Mouse (Mus musculus) MEL (cell line): ENCODE measurements at regions not wholly inside any gene's neighbourhood (a gene's known extent, or its start where the extent isn't known, plus 50 kb on each side); places are given as distances from the start of the nearest gene placed in this dataset.

Source experiments
- DNase-seq: peaks from one replicate; pipeline ENCODE4 v3.0.0; 2011; ENCODE audit warnings: low read depth, low spot score
- H3K27ac ChIP-seq: 2 replicates; pipeline ENCODE4 v1.5.1; 2012; ENCODE audit warnings: low read depth, mild to moderate bottlenecking, control low read depth, low read length, moderate library complexity; ENCODE audit not compliant: control insufficient read depth
- H3K27me3 ChIP-seq, 2 experiments: fragments of 150-350 bp in 1 of 2; sonication (generic) in 1 of 2; 2 replicates each; pipeline ENCODE4 v1.6.1; 2012; ENCODE audit warnings: low read length in 2 of 2, mild to moderate bottlenecking in 2 of 2, improper control_type of control experiment in 1 of 2, moderate library complexity in 1 of 2; ENCODE audit not compliant: insufficient read depth in 2 of 2, control insufficient read depth in 1 of 2
- H3K36me3 ChIP-seq, 2 experiments: 2 replicates each; pipeline ENCODE4 v1.6.1; 2012 to 2014; ENCODE audit warnings: low read length in 2 of 2, improper control_type of control experiment in 1 of 2, inconsistent platforms in 1 of 2, mild to moderate bottlenecking in 1 of 2; ENCODE audit not compliant: insufficient read depth in 2 of 2, control insufficient read depth in 1 of 2
- H3K4me1 ChIP-seq, 2 experiments: fragments of 150-350 bp in 1 of 2; sonication (generic) in 1 of 2; 2 replicates each; pipeline ENCODE4 v1.6.1; 2012; ENCODE audit warnings: low read length in 2 of 2, improper control_type of control experiment in 1 of 2, mild to moderate bottlenecking in 1 of 2; ENCODE audit not compliant: insufficient read depth in 2 of 2, control insufficient read depth in 1 of 2
- H3K4me3 ChIP-seq, 2 experiments: fragments of 150-350 bp in 1 of 2; sonication (generic) in 1 of 2; 2 replicates each; pipeline ENCODE4 v1.5.1; 2012; ENCODE audit warnings: low read depth in 2 of 2, low read length in 2 of 2, mild to moderate bottlenecking in 2 of 2, moderate library complexity in 2 of 2, control low read depth in 1 of 2, improper control_type of control experiment in 1 of 2; ENCODE audit not compliant: control insufficient read depth in 1 of 2, insufficient read depth in 1 of 2
- H3K79me2 ChIP-seq: 2 replicates; pipeline ENCODE4 v1.6.1; 2012; ENCODE audit warnings: mild to moderate bottlenecking, low read length, moderate library complexity; ENCODE audit not compliant: control insufficient read depth, poor library complexity, insufficient read depth
- H3K9ac ChIP-seq: 2 replicates; pipeline ENCODE4 v1.6.1; 2012; ENCODE audit warnings: low read depth, mild to moderate bottlenecking, control low read depth, low read length, moderate library complexity; ENCODE audit not compliant: control insufficient read depth, poor library complexity, severe bottlenecking
- H3K9me3 ChIP-seq: fragments of 150-350 bp; sonication (generic); replicated peaks from 2 replicates; pipeline ENCODE4 v1.6.1; 2012; ENCODE audit warnings: mild to moderate bottlenecking, low read length, improper control_type of control experiment, moderate library complexity; ENCODE audit not compliant: insufficient read depth
- CHD1 ChIP-seq: IDR thresholded peaks from 2 replicates; pipeline ENCODE4 v1.6.1; 2012; ENCODE audit warnings: low read depth, mild to moderate bottlenecking, inconsistent platforms, low read length, improper control_type of control experiment
- CHD2 ChIP-seq: IDR thresholded peaks from 2 replicates; pipeline ENCODE4 v1.6.1; 2011; ENCODE audit warnings: low read length, improper control_type of control experiment
- CTCF ChIP-seq, 3 experiments: IDR thresholded peaks in 2 of 3; conservative IDR thresholded peaks in 1 of 3; 2 replicates each; pipeline ENCODE4 v1.5.1; 2011 to 2012; ENCODE audit warnings: low read length in 3 of 3, low read depth in 2 of 3, mild to moderate bottlenecking in 2 of 3, improper control_type of control experiment in 1 of 3, inconsistent platforms in 1 of 3, mixed read lengths in 1 of 3, moderate library complexity in 1 of 3; ENCODE audit not compliant: control insufficient read depth in 1 of 3, insufficient read depth in 1 of 3, poor library complexity in 1 of 3, severe bottlenecking in 1 of 3
- EP300 ChIP-seq, 2 experiments: IDR thresholded peaks; 2 replicates each; pipeline ENCODE4 v1.6.1; 2011; ENCODE audit warnings: improper control_type of control experiment in 2 of 2, low read length in 2 of 2, low read depth in 1 of 2, mild to moderate bottlenecking in 1 of 2
- ETS1 ChIP-seq: IDR thresholded peaks from 2 replicates; pipeline ENCODE4 v1.6.1; 2012; ENCODE audit warnings: low read depth, mild to moderate bottlenecking, inconsistent platforms, low read length, improper control_type of control experiment, moderate library complexity
- GATA1 ChIP-seq: IDR thresholded peaks from 2 replicates; pipeline ENCODE4 v1.6.1; 2011; ENCODE audit warnings: low read depth, low read length, improper control_type of control experiment
- JUND ChIP-seq: IDR thresholded peaks from 2 replicates; pipeline ENCODE4 v1.6.1; 2011; ENCODE audit warnings: low read depth, mild to moderate bottlenecking, improper control_type of control experiment, low read length
- KAT2A ChIP-seq: conservative IDR thresholded peaks from 2 replicates; pipeline ENCODE4 v1.6.1; 2012; ENCODE audit warnings: low read depth, low read length, improper control_type of control experiment, inconsistent platforms
- MAFK ChIP-seq: IDR thresholded peaks from 2 replicates; pipeline ENCODE4 v1.6.1; 2011; ENCODE audit warnings: low read depth, mild to moderate bottlenecking, low read length, improper control_type of control experiment, borderline replicate concordance
- MAX ChIP-seq: IDR thresholded peaks from 2 replicates; pipeline ENCODE4 v1.6.1; 2011; ENCODE audit warnings: low read length, improper control_type of control experiment
- MAZ ChIP-seq: IDR thresholded peaks from 2 replicates; pipeline ENCODE4 v1.6.1; 2012; ENCODE audit warnings: low read depth, mild to moderate bottlenecking, inconsistent platforms, low read length, improper control_type of control experiment
- MYB ChIP-seq: IDR thresholded peaks from 2 replicates; pipeline ENCODE4 v1.6.1; 2011; ENCODE audit warnings: mild to moderate bottlenecking, low read depth, low read length, improper control_type of control experiment
- MYC ChIP-seq: IDR thresholded peaks from 2 replicates; pipeline ENCODE4 v1.6.1; 2011; ENCODE audit warnings: low read depth, mild to moderate bottlenecking, low read length, improper control_type of control experiment, moderate library complexity
- NRF1 ChIP-seq: IDR thresholded peaks from 2 replicates; pipeline ENCODE4 v1.6.1; 2014; ENCODE audit warnings: low read depth, mild to moderate bottlenecking, inconsistent platforms, low read length, improper control_type of control experiment, moderate library complexity; ENCODE audit not compliant: poor library complexity, insufficient read depth, severe bottlenecking
- POLR2AphosphoS2 ChIP-seq: IDR thresholded peaks from 2 replicates; pipeline ENCODE4 v1.6.1; 2011; ENCODE audit warnings: low read length, improper control_type of control experiment
- RAD21 ChIP-seq: IDR thresholded peaks from 2 replicates; pipeline ENCODE4 v1.6.1; 2011; ENCODE audit warnings: mild to moderate bottlenecking, low read depth, low read length, improper control_type of control experiment
- TAL1 ChIP-seq: IDR thresholded peaks from 2 replicates; pipeline ENCODE4 v1.6.1; 2012; ENCODE audit warnings: mild to moderate bottlenecking, inconsistent platforms, low read length, moderate library complexity, mixed read lengths
- TCF12 ChIP-seq: IDR thresholded peaks from 2 replicates; pipeline ENCODE4 v1.6.1; 2014; ENCODE audit warnings: low read depth, mild to moderate bottlenecking, inconsistent platforms, low read length, improper control_type of control experiment, moderate library complexity
- ZNF384 ChIP-seq: IDR thresholded peaks from 2 replicates; pipeline ENCODE4 v1.6.1; 2012; ENCODE audit warnings: low read depth, mild to moderate bottlenecking, inconsistent platforms, low read length, improper control_type of control experiment

DNA sequence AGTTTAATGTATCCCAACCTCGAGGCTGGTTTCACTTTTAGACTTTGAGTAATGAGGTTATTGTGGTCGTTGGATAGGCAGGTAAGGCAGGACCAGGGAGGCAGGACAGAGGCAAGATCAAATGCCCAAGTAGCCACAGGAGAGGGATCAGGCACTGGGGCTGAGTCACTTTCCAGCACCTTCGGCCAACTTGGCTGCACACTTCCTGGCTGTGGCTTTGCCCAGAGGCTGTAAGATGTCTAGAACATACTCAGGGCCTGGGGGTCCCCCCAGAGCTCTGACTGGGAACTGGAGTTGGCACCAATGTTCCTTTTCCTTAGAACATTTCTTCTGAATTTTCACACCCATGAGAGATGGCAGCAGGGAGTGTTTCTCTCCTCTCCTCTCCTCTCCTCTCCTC, 71.7 kb upstream of the Rxra start:
- no peaks in the 10 kb centered on the region for H3K9me3 ChIP-seq

DNA sequence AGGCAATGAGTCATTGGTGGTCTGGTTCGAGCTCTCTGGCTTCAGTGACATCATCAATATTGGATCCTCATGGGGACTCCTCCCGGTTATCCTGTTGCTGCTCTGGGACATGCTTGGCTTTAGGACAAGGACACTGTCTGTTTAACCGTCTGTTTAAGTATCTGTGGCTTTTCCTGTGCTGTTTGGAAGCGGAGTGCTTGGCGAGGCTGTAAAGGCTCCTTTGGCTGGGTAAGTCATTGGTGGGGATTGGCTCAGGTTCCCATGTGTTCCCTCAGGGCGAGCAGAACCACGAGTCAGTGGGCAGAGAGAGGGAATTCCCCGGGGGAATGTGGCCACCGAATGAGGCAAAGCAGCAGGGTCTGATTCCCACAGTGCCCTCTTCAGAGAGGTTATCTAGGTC, 69.4 kb upstream of the Rxra start:
- Histone ChIP-seq H3K9ac (no peak overlapping the region), H3K27ac (no peak overlapping the region)
- no peak for DNase-seq
- TF ChIP-seq ZNF384 (no peak), KAT2A (no peak), CTCF (IDR thresholded peaks at IDR 0.05 in 2 of 3, conservative IDR thresholded peaks at IDR 0.05 in 1 of 3; ENCODE audit: control insufficient read depth in 1 of 3, insufficient read depth in 1 of 3, low read depth in 2 of 3, low read length in 3 of 3, poor library complexity in 1 of 3, severe bottlenecking in 1 of 3) (no peak), GATA1 (no peak), POLR2AphosphoS2 (no peak), CHD2 (no peak), ETS1 (no peak), MAFK (no peak), JUND (no peak), MAX (no peak), NRF1 (no peak)
- TF ChIP-seq, all 39 proteins: peak for 0
- peaks cover 3 to 8% of the 10 kb centered on the region in 2 experiments; a peak in 2 of 4 replicates for H3K27me3 ChIP-seq
- H3K36me3 ChIP-seq: no peaks in the 10 kb centered on the region
- H3K4me1 ChIP-seq: no peaks in the 10 kb centered on the region
- H3K79me2 ChIP-seq: no peaks in the 10 kb centered on the region
- no peaks in the 10 kb centered on the region for H3K9me3 ChIP-seq
- H3K4me3 ChIP-seq: no peak overlapping the region

More for the DNA sequence above, 71.7 kb upstream of the Rxra start:
- Histone ChIP-seq H3K4me1 (no peaks in the 10 kb centered on the region), H3K27me3 (peaks cover 3 to 6% of the 10 kb centered on the region in 2 experiments; a peak in 2 of 4 replicates), H3K27ac (no peak overlapping the region), H3K36me3 (no peaks in the 10 kb centered on the region), H3K4me3 (no peak overlapping the region), H3K79me2 (no peaks in the 10 kb centered on the region), H3K9ac (no peak overlapping the region)
- TF ChIP-seq MYB (no peak), RAD21 (no peak), MYC (no peak), TCF12 (no peak), EP300 (IDR thresholded peaks at IDR 0.05; ENCODE audit: low read depth in 1 of 2, low read length in 2 of 2) (no peak), MAZ (no peak), TAL1 (no peak), CHD1 (no peak)
- DNase-seq: no peak
